Mouse (Mus musculus) forebrain, embryonic 16.5 days (tissue): ENCODE measurements at regions not wholly inside any gene's neighbourhood (a gene's known extent, or its start where the extent isn't known, plus 50 kb on each side); places are given as distances from the start of the nearest gene placed in this dataset.

Source experiments
- ATAC-seq: fragments of 200-750 bp; cut with Nextera tagmentation; 2 replicates; pipeline ENCODE4 v1.8.0; 2017; ENCODE audit warnings: mild to moderate bottlenecking, moderate library complexity
- H3K27ac ChIP-seq: fragments of 300-500 bp; sonication (generic); 2 replicates; pipeline ENCODE4 v1.5.1; 2014; ENCODE audit warnings: low read length, control low read depth
- H3K27me3 ChIP-seq: fragments of 300-500 bp; sonication (generic); replicated peaks from 2 replicates; pipeline ENCODE4 v1.6.1; 2014; ENCODE audit warnings: low read length; ENCODE audit not compliant: control insufficient read depth, insufficient read depth
- H3K36me3 ChIP-seq: fragments of 300-500 bp; sonication (generic); 2 replicates; pipeline ENCODE4 v1.6.1; 2014; ENCODE audit not compliant: control insufficient read depth, insufficient read depth
- H3K4me1 ChIP-seq: fragments of 300-500 bp; sonication (generic); replicated peaks from 2 replicates; pipeline ENCODE4 v1.6.1; 2014; ENCODE audit warnings: low read length; ENCODE audit not compliant: control insufficient read depth, insufficient read depth
- H3K4me2 ChIP-seq: fragments of 300-500 bp; sonication (generic); 2 replicates; pipeline ENCODE4 v1.6.1; 2014; ENCODE audit warnings: mild to moderate bottlenecking, low read length, control low read depth
- H3K4me3 ChIP-seq: fragments of 300-500 bp; sonication (generic); replicated peaks from 2 replicates; pipeline ENCODE4 v1.5.1; 2014; ENCODE audit warnings: mild to moderate bottlenecking, low read length, control low read depth
- H3K9ac ChIP-seq: fragments of 300-500 bp; sonication (generic); replicated peaks from 2 replicates; pipeline ENCODE4 v1.6.1; 2014; ENCODE audit warnings: low read depth, low read length, control low read depth
- H3K9me3 ChIP-seq: fragments of 300-500 bp; sonication (generic); 2 replicates; pipeline ENCODE4 v1.6.1; 2016; ENCODE audit warnings: low read length; ENCODE audit not compliant: control insufficient read depth
- WGBS: fragments of 180-500 bp; shearing (Covaris S2); extraction: QIAGEN DNeasy Blood & Tissue Kit; methylation state at CpG from one replicate; pipeline ENCODE4 v1.1.7; 2014; 5-methylcytosine and 5-hydroxymethylcytosine counted together

- no peaks in the 10 kb centered on the region for H3K27me3 ChIP-seq
- peak; percentile 88 for ATAC-seq
- no peaks in the 10 kb centered on the region for H3K9me3 ChIP-seq
- WGBS = 4% methylated on average over 5 of the region's 5 CpGs
- H3K4me3 ChIP-seq = no peak overlapping the region
- H3K36me3 ChIP-seq = no peaks in the 10 kb centered on the region
- H3K4me2 ChIP-seq = peak overlapping the region; percentile 15; the same call in 1 of the 2 replicates
- peak overlapping the region; percentile 85 for H3K27ac ChIP-seq
- H3K4me1 ChIP-seq = peaks cover 25% of the 10 kb centered on the region
- no peak overlapping the region for H3K9ac ChIP-seq
Observed at GRCm38 (mm10) chr10:8037986-8038631, 82.1 kb upstream of the Tab2 start.

DNA sequence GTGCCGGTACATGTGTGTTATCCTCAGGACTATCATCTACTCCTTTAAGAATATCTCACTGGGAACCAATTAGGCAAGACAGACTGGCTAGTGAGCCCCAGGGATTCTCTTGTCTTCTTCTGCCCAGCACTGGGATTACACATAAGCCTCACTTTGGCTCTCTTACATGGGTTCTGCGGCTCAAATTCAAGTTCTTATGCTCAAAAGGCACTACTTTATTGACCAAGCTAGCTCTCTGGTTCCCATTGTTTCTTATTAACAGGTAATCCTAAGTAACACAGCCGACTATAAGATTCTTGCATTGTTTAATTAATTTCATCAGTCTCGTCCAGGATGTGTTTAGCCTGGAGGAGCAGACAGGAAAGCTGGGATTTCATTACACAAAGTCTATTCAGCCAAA, 80.3 kb upstream of the Tab2 start:
- Histone ChIP-seq H3K4me1 (peaks cover 21% of the 10 kb centered on the region), H3K4me3 (no peak overlapping the region), H3K4me2 (no peak overlapping the region), H3K9me3 (no peaks in the 10 kb centered on the region), H3K9ac (no peak overlapping the region), H3K27ac (no peak overlapping the region), H3K36me3 (no peaks in the 10 kb centered on the region), H3K27me3 (no peaks in the 10 kb centered on the region)
- 59% methylated on average over 4 of the region's 4 CpGs for WGBS
- no peak for ATAC-seq

DNA sequence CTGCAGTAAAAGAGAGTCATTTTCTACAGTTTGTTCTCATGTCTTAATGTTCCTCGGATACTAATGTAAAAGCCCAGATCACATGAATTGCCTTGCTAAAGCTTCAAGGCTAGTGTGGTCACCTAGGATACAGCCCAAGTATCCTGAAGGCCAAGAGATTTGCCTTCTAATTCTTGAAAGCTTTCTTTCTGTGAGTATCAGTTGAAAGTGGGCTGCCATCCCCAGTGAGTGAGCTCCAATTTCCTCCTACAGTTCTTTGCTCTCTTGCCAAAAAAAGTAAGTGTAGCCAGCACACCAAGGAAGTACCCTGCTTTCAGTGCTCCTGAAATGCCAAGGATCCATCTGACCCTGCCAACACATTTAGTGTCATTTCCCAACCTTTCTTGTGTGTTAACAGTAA, 79.3 kb upstream of the Tab2 start:
- Histone ChIP-seq H3K4me2 (no peak overlapping the region), H3K4me3 (no peak overlapping the region), H3K9me3 (no peaks in the 10 kb centered on the region), H3K27ac (no peak overlapping the region), H3K36me3 (no peaks in the 10 kb centered on the region), H3K4me1 (peaks cover 21% of the 10 kb centered on the region), H3K9ac (no peak overlapping the region), H3K27me3 (no peaks in the 10 kb centered on the region)
- WGBS = 18% methylated on average over 1 of the region's 1 CpGs
- ATAC-seq = peak; percentile 6; the same call in 1 of the 2 replicates

- Histone ChIP-seq H3K36me3 (no peaks in the 10 kb centered on the region), H3K4me3 (no peak overlapping the region), H3K4me2 (no peak overlapping the region), H3K27me3 (no peaks in the 10 kb centered on the region), H3K27ac (no peak overlapping the region), H3K9me3 (no peaks in the 10 kb centered on the region), H3K4me1 (peaks cover 2% of the 10 kb centered on the region), H3K9ac (no peak overlapping the region)
- 81% methylated on average over 1 of the region's 1 CpGs for WGBS
- no peak for ATAC-seq
Observed at GRCm38 (mm10) chr10:8032203-8032602, 76.2 kb upstream of the Tab2 start.

DNA sequence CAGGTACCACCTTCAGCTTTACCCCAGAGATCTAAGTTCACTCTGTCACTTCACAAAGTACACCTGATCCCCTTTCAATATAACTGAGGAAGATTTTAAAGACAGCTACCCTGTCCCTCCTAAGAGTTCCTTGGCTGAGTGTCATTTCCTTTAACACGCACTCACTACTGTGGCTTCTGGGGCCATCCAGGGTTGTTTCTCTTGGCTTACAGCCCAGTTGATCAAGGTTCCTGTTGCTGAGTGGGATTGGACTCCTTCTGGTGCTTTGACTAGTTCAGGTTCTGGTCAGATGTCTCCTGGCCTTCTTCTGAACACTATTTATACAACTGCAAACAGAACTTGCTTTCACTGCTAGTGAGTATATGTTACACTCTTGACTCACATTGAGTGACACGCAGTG, 72.8 kb upstream of the Tab2 start:
- no peaks in the 10 kb centered on the region for H3K9me3 ChIP-seq

GRCm38 (mm10) chr10:8027023-8027422, 71.0 kb upstream of the Tab2 start:
- Histone ChIP-seq H3K9me3 (no peaks in the 10 kb centered on the region), H3K27me3 (no peaks in the 10 kb centered on the region), H3K36me3 (no peaks in the 10 kb centered on the region), H3K4me2 (no peak overlapping the region), H3K27ac (no peak overlapping the region), H3K9ac (no peak overlapping the region), H3K4me3 (no peak overlapping the region), H3K4me1 (0 out of 2 replicates have a peak, but pooled peaks cover 2% of the 10 kb centered on the region)
- 4% methylated on average over 6 of the region's 6 CpGs for whole genome bisulfite sequencing
- peak; percentile 52 for ATAC-seq

More for the DNA sequence above, 72.8 kb upstream of the Tab2 start:
- H3K9ac ChIP-seq = no peak overlapping the region
- no peak overlapping the region for H3K4me3 ChIP-seq
- 0 out of 2 replicates have a peak, but pooled peaks cover 2% of the 10 kb centered on the region for H3K4me1 ChIP-seq
- no peak overlapping the region for H3K27ac ChIP-seq
- ATAC-seq = no peak
- H3K36me3 ChIP-seq = no peaks in the 10 kb centered on the region
- 86% methylated on average over 2 of the region's 2 CpGs for WGBS
- H3K4me2 ChIP-seq = no peak overlapping the region
- H3K27me3 ChIP-seq = no peaks in the 10 kb centered on the region

GRCm38 (mm10) chr10:8023741-8024140, 67.7 kb upstream of the Tab2 start:
- ATAC-seq = no peak
- WGBS = 99% methylated on average over 2 of the region's 2 CpGs
- H3K27ac ChIP-seq = no peak overlapping the region
- no peak overlapping the region for H3K4me3 ChIP-seq
- H3K27me3 ChIP-seq = no peaks in the 10 kb centered on the region
- H3K9ac ChIP-seq = no peak overlapping the region
- H3K4me2 ChIP-seq = no peak overlapping the region
- H3K36me3 ChIP-seq = no peaks in the 10 kb centered on the region
- no peaks in the 10 kb centered on the region for H3K9me3 ChIP-seq
- 0 out of 2 replicates have a peak, but pooled peaks cover 2% of the 10 kb centered on the region for H3K4me1 ChIP-seq

DNA sequence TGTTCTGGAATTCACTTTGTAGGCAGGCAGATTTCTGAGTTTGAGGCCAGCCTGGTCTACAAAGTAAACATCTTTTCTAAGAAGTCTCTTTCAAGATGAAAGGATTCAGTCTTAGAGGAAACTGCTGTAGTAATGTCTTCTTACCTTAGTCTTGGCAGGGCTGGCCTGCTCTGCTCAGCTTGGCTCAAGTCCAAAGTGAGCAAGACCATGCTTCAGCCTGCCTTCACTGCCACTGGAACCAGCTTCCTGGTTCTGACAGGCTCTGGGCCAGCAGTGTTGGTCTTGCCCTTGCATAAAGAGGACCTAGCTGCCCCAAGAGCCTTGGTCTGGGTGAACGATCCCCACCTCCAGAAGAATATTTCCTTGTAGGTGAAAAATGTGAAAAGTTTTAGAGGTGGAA, 65.9 kb upstream of the Tab2 start:
- H3K4me2 ChIP-seq = no peak overlapping the region
- no peaks in the 10 kb centered on the region for H3K27me3 ChIP-seq
- 93% methylated on average over 1 of the region's 1 CpGs for WGBS
- H3K4me3 ChIP-seq = no peak overlapping the region
- H3K9ac ChIP-seq = no peak overlapping the region
- no peaks in the 10 kb centered on the region for H3K9me3 ChIP-seq
- H3K27ac ChIP-seq = no peak overlapping the region
- ATAC-seq = no peak
- H3K4me1 ChIP-seq = 0 out of 2 replicates have a peak, but pooled peaks cover 1% of the 10 kb centered on the region
- no peaks in the 10 kb centered on the region for H3K36me3 ChIP-seq

DNA sequence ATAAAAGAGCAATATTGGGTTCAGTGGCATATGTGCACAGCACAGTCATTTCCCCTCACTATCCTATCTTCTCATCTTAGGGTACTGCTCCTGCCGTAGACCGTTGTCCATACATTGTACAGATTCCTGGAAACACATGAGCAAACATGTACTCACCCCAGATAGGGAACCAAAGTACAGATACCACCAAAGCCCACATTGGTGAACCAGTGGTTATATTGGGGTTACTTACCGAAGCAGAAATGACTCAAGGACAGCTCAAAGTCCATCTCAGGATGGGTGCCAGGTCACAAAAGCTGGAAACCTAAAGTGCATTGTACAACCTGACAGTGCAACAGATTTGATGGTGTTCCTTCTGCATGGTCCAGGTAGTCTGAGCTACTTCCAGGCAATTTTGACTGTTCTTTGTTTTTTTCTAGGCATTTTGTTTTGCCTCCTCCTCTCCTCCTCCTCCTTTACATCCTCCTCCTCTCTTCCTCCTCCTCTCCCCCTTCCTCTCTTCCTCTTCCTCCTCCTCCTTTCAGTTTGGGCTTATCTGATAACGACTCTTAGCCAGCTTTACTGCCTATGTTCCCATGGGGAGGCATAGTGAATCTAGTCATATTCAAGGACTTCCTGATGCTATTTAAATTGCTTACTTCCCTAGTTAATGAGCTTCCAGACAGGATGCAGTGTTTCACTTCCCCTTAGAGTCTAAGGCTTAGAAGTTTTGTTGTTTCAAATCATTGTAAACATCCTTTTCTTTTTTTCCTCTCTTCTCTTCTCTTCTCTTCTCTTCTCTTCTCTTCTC, 65.1 kb upstream of the Tab2 start:
- H3K4me3 ChIP-seq = no peak overlapping the region
- H3K4me1 ChIP-seq = no peaks in the 10 kb centered on the region
- H3K4me2 ChIP-seq = no peak overlapping the region
- no peak overlapping the region for H3K27ac ChIP-seq
- H3K27me3 ChIP-seq = no peaks in the 10 kb centered on the region
- ATAC-seq = no peak
- H3K36me3 ChIP-seq = no peaks in the 10 kb centered on the region
- no peaks in the 10 kb centered on the region for H3K9me3 ChIP-seq
- WGBS = 78% methylated on average over 4 of the region's 4 CpGs
- H3K9ac ChIP-seq = no peak overlapping the region
